Mouse (Mus musculus) forebrain, embryonic 16.5 days (tissue): ENCODE data around the gene Prickle2. TPM values are rescaled to one million over a fixed set of nuclear protein-coding genes. Genes with fewer than 3 reads are reported as not detected.

Source experiments
- ATAC-seq: fragments of 200-750 bp; cut with Nextera tagmentation; 2 replicates; pipeline ENCODE4 v1.8.0; 2017; ENCODE audit warnings: mild to moderate bottlenecking, moderate library complexity
- H3K27ac ChIP-seq: fragments of 300-500 bp; sonication (generic); 2 replicates; pipeline ENCODE4 v1.5.1; 2014; ENCODE audit warnings: low read length, control low read depth
- H3K27me3 ChIP-seq: fragments of 300-500 bp; sonication (generic); replicated peaks from 2 replicates; pipeline ENCODE4 v1.6.1; 2014; ENCODE audit warnings: low read length; ENCODE audit not compliant: control insufficient read depth, insufficient read depth
- H3K36me3 ChIP-seq: fragments of 300-500 bp; sonication (generic); 2 replicates; pipeline ENCODE4 v1.6.1; 2014; ENCODE audit not compliant: control insufficient read depth, insufficient read depth
- H3K4me1 ChIP-seq: fragments of 300-500 bp; sonication (generic); replicated peaks from 2 replicates; pipeline ENCODE4 v1.6.1; 2014; ENCODE audit warnings: low read length; ENCODE audit not compliant: control insufficient read depth, insufficient read depth
- H3K4me2 ChIP-seq: fragments of 300-500 bp; sonication (generic); 2 replicates; pipeline ENCODE4 v1.6.1; 2014; ENCODE audit warnings: mild to moderate bottlenecking, low read length, control low read depth
- H3K4me3 ChIP-seq: fragments of 300-500 bp; sonication (generic); replicated peaks from 2 replicates; pipeline ENCODE4 v1.5.1; 2014; ENCODE audit warnings: mild to moderate bottlenecking, low read length, control low read depth
- H3K9ac ChIP-seq: fragments of 300-500 bp; sonication (generic); replicated peaks from 2 replicates; pipeline ENCODE4 v1.6.1; 2014; ENCODE audit warnings: low read depth, low read length, control low read depth
- H3K9me3 ChIP-seq: fragments of 300-500 bp; sonication (generic); 2 replicates; pipeline ENCODE4 v1.6.1; 2016; ENCODE audit warnings: low read length; ENCODE audit not compliant: control insufficient read depth
- WGBS: fragments of 180-500 bp; shearing (Covaris S2); extraction: QIAGEN DNeasy Blood & Tissue Kit; methylation state at CpG from one replicate; pipeline ENCODE4 v1.1.7; 2014; 5-methylcytosine and 5-hydroxymethylcytosine counted together
- polyA plus RNA-seq: library from polyadenylated mRNA; unstranded; fragments of >200 nt; fragmentation: Nextera tagmentation; extraction: Ambion mirVana; gene quantifications from 2 replicates; pipeline ENCODE4 v1.2.1, GENCODE M21; 2015

Prickle2 gene
- polyA plus RNA-seq, 1 experiment from 2014 or later = 11.9 TPM

GRCm38 (mm10) chr6:92465666-92466065, 240.3 kb downstream of the Prickle2 start:
- 89% methylated on average over 1 of the region's 1 CpGs for WGBS
- no peaks in the 10 kb centered on the region for H3K9me3 ChIP-seq
- H3K4me3 ChIP-seq = no peak overlapping the region
- H3K36me3 ChIP-seq = no peaks in the 10 kb centered on the region
- no peak overlapping the region for H3K9ac ChIP-seq
- no peaks in the 10 kb centered on the region for H3K27me3 ChIP-seq
- H3K4me1 ChIP-seq = peaks cover 15% of the 10 kb centered on the region
- H3K4me2 ChIP-seq = no peak overlapping the region
- H3K27ac ChIP-seq = no peak overlapping the region
- no peak for ATAC-seq

GRCm38 (mm10) chr6:92464781-92465337, 241.1 kb downstream of the Prickle2 start:
- H3K4me3 ChIP-seq = no peak overlapping the region
- no peaks in the 10 kb centered on the region for H3K9me3 ChIP-seq
- H3K36me3 ChIP-seq = no peaks in the 10 kb centered on the region
- peak; percentile 68 for ATAC-seq
- H3K4me2 ChIP-seq = no peak overlapping the region
- no peak overlapping the region for H3K27ac ChIP-seq
- no peaks in the 10 kb centered on the region for H3K27me3 ChIP-seq
- peaks cover 17% of the 10 kb centered on the region for H3K4me1 ChIP-seq
- H3K9ac ChIP-seq = no peak overlapping the region
- whole genome bisulfite sequencing = 34% methylated on average over 7 of the region's 7 CpGs

GRCm38 (mm10) chr6:92463768-92464167, 242.2 kb downstream of the Prickle2 start:
- no peak for ATAC-seq
- Histone ChIP-seq H3K9ac (no peak overlapping the region), H3K4me3 (no peak overlapping the region), H3K27ac (no peak overlapping the region), H3K4me1 (peaks cover 17% of the 10 kb centered on the region), H3K4me2 (no peak overlapping the region), H3K36me3 (no peaks in the 10 kb centered on the region), H3K9me3 (no peaks in the 10 kb centered on the region), H3K27me3 (no peaks in the 10 kb centered on the region)
- 81% methylated on average over 9 of the region's 9 CpGs for WGBS

- WGBS = 26% methylated on average over 2 of the region's 2 CpGs
- Histone ChIP-seq H3K4me2 (no peak overlapping the region), H3K9me3 (no peaks in the 10 kb centered on the region), H3K4me3 (no peak overlapping the region), H3K9ac (no peak overlapping the region), H3K36me3 (no peaks in the 10 kb centered on the region), H3K27ac (no peak overlapping the region), H3K4me1 (peaks cover 13% of the 10 kb centered on the region), H3K27me3 (no peaks in the 10 kb centered on the region)
- no peak for ATAC-seq
Measured at GRCm38 (mm10) chr6:92460750-92461149, 245.2 kb downstream of the Prickle2 start.

- Histone ChIP-seq H3K4me3 (no peak overlapping the region), H3K4me2 (no peak overlapping the region), H3K27me3 (no peaks in the 10 kb centered on the region), H3K36me3 (no peaks in the 10 kb centered on the region), H3K27ac (no peak overlapping the region), H3K4me1 (0 out of 2 replicates have a peak, but pooled peaks cover 5% of the 10 kb centered on the region), H3K9ac (no peak overlapping the region), H3K9me3 (no peaks in the 10 kb centered on the region)
- ATAC-seq = no peak
- 90% methylated on average over 4 of the region's 4 CpGs for WGBS
Measured at GRCm38 (mm10) chr6:92458026-92458425, 247.9 kb downstream of the Prickle2 start.

- no peaks in the 10 kb centered on the region for H3K9me3 ChIP-seq
- H3K4me3 ChIP-seq = no peak overlapping the region
- no peaks in the 10 kb centered on the region for H3K36me3 ChIP-seq
- WGBS = 63% methylated on average over 1 of the region's 1 CpGs
- no peak for ATAC-seq
- H3K4me2 ChIP-seq = no peak overlapping the region
- no peaks in the 10 kb centered on the region for H3K4me1 ChIP-seq
- no peak overlapping the region for H3K9ac ChIP-seq
- H3K27ac ChIP-seq = no peak overlapping the region
- H3K27me3 ChIP-seq = no peaks in the 10 kb centered on the region
Measured at GRCm38 (mm10) chr6:92451421-92451820, 254.5 kb downstream of the Prickle2 start.

- H3K4me1 ChIP-seq = no peaks in the 10 kb centered on the region
- no peak overlapping the region for H3K27ac ChIP-seq
- no peak for ATAC-seq
- H3K9ac ChIP-seq = no peak overlapping the region
- 90% methylated on average over 1 of the region's 1 CpGs for WGBS
- no peaks in the 10 kb centered on the region for H3K36me3 ChIP-seq
- H3K4me2 ChIP-seq = no peak overlapping the region
- H3K9me3 ChIP-seq = no peaks in the 10 kb centered on the region
- H3K27me3 ChIP-seq = no peaks in the 10 kb centered on the region
- no peak overlapping the region for H3K4me3 ChIP-seq
Measured at GRCm38 (mm10) chr6:92449956-92450355, 256.0 kb downstream of the Prickle2 start.

- H3K4me2 ChIP-seq = no peak overlapping the region
- no peaks in the 10 kb centered on the region for H3K27me3 ChIP-seq
- H3K9me3 ChIP-seq = no peaks in the 10 kb centered on the region
- ATAC-seq = no peak
- H3K9ac ChIP-seq = no peak overlapping the region
- WGBS = 74% methylated on average over 3 of the region's 3 CpGs
- H3K36me3 ChIP-seq = no peaks in the 10 kb centered on the region
- H3K27ac ChIP-seq = no peak overlapping the region
- H3K4me1 ChIP-seq = no peaks in the 10 kb centered on the region
- no peak overlapping the region for H3K4me3 ChIP-seq
Measured at GRCm38 (mm10) chr6:92446662-92447061, 259.3 kb downstream of the Prickle2 start.

GRCm38 (mm10) chr6:92441205-92441604, 264.8 kb downstream of the Prickle2 start:
- Histone ChIP-seq H3K9me3 (no peaks in the 10 kb centered on the region), H3K27me3 (no peaks in the 10 kb centered on the region), H3K4me3 (no peak overlapping the region), H3K4me1 (no peaks in the 10 kb centered on the region; the same call in 1 of the 2 replicates), H3K4me2 (no peak overlapping the region), H3K9ac (no peak overlapping the region), H3K36me3 (no peaks in the 10 kb centered on the region), H3K27ac (no peak overlapping the region)
- 55% methylated on average over 2 of the region's 3 CpGs for WGBS
- no peak for ATAC-seq

- no peaks in the 10 kb centered on the region for H3K9me3 ChIP-seq
- H3K36me3 ChIP-seq = no peaks in the 10 kb centered on the region
- no peak overlapping the region for H3K4me3 ChIP-seq
- ATAC-seq = no peak
- no peak overlapping the region for H3K4me2 ChIP-seq
- WGBS = 74% methylated on average over 3 of the region's 3 CpGs
- no peaks in the 10 kb centered on the region for H3K27me3 ChIP-seq
- no peak overlapping the region for H3K27ac ChIP-seq
- H3K4me1 ChIP-seq = no peaks in the 10 kb centered on the region; the same call in 1 of the 2 replicates
- H3K9ac ChIP-seq = no peak overlapping the region
Measured at GRCm38 (mm10) chr6:92440251-92440650, 265.7 kb downstream of the Prickle2 start.
